Mouse (Mus musculus) lung, adult 18-20 months (tissue): ENCODE measurements around the gene Rft1.
A peak's percentile ranks its signal among the peaks of the same experiment; 100 is the strongest.

ENCODE experiments used
- DNase-seq, 2 experiments: peaks; one replicate each; pipeline ENCODE4 v3.0.0; 2022; ENCODE audit warnings: mixed read lengths in 2 of 2

The Rft1 gene

DNA sequence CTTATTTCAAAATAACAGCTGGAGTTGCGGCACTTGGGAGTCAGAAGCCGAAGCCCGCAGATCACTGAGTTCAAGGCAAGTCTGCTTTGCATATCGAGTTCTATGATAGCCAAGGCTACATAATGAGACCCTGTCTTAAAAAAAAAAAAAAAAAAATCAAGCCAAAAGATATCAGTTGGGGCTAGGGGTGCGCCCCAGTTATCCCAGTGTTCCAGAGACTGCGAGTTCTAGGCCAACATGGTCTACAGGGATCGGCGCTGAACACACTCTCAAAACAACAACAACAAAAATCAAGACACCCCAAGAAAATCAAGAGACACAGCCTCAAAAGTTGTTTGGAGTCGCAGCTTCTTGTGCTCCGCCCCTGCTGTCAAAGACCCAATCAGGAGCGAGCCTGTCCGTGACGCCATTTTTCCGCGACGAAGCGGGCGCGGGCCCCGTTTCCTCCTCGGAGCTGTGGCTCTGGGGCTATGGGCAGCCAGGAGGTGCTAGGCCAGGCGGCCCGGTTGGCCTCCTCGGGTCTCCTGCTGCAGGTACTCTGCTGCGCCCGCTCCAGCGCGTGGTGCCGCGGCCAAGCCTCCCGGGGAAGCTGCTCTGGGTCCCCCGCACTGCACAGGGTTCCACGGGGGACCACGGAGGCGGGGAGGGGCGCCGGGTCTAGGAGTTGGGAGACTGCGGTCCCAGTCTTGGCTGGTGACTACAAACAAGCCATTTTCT is at the start of gene Rft1:
Gene Rft1 (plus strand): TSS at position 418 of the 717 bp plus-strand sequence.
- peak; percentile 96 to 97 for DNase-seq

DNA sequence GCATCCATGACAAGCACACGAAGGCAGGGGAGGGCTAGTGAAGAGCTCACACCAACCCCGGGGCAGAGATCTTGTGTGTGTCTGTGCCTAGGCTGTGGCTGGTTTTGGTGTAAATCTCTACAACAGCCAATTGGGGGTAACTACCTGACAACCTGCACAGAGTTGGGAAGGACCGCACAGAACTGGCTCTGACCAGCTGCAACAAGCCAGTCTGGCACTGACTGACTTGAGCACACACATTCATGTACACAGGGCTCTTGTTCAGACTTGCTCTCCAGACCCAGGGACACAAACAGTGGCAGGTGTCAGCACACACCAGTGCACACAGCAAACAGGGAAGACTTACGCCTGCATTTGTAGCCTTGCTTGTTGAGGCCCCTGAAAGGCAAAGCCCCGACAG is 47.3 kb upstream of the Rft1 start:
- no peak for DNase-seq

DNA sequence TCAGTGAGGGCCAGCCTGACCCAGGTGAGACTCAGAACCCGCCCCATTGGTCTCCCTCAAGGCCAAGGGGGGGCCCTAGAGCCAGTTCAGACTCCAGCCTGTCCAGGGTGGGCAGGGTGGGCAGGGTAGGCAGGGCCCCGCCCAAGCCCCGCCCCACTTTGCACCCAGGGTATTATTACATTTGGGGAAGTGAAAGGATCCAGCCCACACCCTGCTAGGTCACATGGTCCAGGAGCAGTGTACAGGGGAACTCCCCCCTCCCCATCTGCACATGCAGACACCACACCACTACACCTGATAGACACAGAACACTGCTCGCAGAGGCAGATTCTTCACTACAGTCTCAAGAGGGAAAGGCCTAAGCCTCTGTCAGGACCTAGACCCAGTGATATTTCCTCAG is 46.5 kb upstream of the Rft1 start:
- DNase-seq, result no peak

DNA sequence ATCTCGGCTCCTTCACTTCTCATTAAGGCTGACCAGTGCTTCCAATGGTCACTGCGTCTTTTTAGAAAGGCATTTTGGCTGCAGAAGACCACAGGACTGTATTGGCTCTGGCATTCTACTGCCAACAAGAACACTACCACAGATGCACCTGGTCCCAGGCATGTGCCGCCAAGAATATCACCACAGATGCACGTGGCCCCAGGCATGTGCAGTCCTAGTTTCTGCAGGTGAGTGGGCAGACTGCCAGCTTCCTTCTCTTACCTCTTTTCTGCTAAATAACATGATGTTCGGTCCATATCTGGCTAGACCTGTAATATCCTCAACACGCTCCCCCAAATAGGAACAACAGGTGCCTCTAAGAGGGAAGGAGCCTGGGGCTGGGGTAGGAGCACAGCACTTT is 46.0 kb upstream of the Rft1 start:
- DNase-seq, result peak in 1 of 2 experiments; percentile 52

DNA sequence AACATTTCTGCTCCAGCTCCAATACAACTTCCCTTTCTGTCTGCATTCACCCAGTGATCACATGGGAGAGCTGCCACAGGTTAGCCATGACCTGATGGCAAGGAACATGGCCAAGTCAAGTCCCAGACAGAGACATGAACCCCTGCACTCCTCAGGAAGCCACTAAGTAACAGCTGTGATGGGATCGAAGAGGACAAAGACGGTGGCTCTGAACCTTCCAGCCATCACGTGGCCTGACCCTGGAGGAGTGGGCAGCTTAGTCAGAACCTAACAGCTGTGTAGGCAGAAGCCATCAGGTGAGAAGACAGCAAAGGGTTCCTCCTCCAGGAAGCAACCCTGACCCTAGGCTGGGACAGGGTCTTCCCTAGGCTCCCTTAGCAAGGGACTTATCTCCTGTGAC is 44.7 kb upstream of the Rft1 start:
- no peak for DNase-seq

DNA sequence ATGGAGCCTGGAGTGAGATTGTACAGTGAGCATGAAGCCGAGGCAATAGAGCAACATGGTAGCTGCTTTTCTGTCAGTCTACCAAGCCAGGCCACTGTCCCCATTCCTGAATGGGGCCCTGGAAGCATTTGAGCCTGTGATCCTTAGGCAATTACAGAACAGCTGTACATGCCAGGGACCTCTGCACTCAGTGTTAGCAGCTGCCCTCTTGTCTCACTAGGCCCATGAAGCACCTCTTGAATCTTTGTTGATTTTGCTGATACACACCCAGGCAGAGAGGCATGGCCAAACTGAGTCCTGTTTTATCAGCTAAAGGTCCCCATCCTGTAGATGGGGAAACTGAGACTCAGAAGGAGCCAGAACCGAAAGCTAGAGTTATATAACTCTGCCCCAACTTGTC is 43.9 kb upstream of the Rft1 start:
- DNase-seq, result peak; percentile 57 to 74

DNA sequence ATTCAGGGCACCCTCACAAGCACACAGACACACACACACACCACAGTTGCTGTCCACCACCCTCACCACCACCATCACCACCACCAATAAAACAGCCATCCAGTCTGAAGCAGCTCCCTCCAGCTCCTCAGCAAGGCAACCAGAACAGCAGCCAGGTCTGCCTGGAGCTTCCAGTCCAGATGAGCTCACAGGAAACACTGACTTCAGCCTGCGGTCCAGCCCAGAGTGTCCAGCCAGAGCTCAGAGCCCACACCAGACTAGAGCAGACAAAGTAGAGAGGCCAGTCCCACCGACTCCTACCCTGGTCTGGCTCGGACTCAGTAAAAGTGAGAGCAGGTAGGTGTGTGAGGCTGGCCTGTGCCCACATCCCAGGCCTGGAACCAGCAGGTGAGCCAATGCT is 43.2 kb upstream of the Rft1 start:
- no peak for DNase-seq

DNA sequence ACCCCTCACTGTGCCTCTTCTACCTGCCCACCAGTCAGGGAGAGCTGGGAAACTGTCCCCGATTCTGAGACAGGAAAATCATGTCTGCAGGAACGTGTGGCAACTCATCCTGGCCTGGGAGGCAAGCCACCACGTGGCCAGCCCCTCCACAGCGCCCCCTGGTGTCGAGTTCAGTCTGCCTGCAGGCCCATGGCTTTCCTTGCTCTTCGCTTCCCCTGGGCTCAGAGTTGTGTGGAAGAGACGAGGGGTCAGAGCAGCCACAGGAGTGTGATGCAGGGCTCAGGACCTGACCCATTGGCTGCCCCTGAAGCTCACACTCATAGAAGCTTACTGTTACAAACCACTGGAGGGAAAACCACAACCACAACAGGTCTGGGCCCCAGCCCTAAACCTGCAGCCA is 41.6 kb upstream of the Rft1 start:
- peak; percentile 78 to 82 for DNase-seq

DNA sequence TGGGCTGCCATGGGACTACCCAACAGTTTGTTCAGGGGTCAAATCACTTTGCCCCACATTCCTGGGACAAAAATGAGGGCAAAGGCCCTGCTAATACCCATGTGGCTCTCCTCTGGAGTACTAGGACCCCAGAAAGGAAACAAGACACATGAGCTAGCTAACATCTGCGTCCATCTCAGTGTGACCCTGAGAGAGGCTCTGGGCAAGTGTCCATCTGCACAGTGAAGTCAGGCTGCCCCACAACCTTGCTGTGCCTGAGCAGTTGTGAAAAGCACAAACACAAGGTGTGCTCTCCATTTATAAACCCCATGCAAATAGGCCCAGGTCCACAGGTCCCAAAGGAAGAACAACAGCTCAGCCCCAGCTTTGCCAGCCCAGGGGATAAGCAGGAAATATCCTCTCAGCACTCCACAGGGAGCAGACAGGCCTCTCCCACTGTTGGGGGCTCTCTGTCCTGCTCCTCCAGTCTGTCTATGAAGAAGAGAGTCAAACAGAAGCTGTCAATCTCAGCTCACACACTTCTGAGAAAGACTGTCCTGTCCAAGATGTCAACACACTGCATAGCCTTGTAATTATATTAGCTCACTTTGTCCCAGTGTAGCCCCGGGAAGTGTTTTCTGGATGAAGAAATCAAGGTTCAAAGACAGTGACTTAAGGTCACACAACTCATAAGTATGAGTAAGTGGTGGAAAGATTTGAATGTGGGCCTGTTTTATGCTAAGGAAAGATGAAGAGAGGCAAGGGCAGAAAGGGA is 41.0 kb upstream of the Rft1 start:
- DNase-seq, result no peak

DNA sequence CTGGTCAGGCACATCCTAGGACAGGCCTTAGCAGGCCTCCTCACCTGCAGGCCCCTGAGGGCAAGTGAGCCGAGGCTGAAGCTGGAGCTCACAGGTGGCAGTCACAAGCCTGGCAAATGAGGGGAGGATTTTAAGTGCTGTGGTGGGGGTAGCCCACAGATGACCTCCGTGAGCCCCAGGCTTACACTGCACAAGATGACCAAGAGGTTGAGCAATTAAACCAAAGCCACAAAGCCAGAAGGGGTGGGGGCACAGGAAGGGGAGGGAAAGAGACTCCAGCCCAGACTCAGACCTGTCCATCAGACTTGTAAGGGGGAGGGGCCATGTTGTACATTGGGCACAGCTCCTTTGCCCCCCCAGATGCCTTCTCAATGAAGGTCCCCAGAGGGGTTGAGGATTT is 37.4 kb upstream of the Rft1 start:
- no peak for DNase-seq

DNA sequence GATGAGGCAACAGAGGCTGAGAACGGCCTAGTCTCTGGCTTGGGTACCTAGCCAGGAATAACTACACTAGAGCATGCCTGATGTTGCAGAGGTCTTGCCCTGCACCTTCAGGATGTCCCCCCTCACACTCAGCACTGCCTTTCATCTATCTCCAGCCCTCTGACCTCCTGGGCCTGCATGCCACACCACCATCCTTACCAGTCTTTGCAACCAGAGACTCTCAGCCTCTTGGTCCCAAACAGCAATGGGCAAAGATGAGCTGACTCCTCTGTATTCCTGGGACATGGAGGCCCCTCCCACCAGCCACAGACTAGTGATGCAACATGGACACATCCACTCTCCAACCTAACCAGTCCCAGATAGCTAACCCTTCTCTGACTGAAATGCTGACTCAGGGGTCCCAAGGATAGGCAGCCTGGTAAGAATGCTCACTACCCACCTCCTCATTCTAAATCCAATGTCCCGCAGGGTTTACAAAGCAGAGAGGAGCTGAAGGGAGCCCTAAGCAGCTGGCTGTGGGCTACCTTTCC is 35.3 kb upstream of the Rft1 start:
- DNase-seq, result no peak

DNA sequence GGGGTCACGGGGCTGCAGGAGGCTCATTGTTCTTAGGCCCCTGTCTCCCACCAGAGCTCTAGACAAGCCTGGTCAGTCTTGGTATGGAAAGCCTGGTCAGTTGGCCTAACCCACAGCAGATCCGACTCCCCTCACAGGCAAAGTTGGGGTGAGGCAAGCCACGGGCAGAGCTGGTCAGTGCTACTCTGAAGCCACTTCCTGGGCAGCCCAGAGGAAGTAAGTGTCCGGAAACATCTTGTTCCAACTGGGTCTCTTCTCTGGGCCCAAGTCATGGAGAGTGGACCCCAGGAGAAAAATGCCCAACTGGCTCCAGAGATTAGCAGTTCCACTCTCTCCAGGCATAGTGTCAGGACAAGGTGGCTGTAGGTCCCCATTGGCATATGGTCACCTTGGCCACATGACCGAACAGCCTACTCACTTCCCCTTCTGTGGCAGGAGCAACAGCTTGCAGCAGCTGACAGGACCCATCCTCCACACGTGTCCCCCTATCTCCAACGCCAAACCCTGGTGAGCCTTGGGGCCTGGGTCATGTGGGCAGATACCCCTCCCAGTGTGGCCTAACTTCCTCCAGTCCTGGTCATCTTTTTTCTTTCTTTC is 34.1 kb upstream of the Rft1 start:
- DNase-seq, result peak in 1 of 2 experiments; percentile 55

DNA sequence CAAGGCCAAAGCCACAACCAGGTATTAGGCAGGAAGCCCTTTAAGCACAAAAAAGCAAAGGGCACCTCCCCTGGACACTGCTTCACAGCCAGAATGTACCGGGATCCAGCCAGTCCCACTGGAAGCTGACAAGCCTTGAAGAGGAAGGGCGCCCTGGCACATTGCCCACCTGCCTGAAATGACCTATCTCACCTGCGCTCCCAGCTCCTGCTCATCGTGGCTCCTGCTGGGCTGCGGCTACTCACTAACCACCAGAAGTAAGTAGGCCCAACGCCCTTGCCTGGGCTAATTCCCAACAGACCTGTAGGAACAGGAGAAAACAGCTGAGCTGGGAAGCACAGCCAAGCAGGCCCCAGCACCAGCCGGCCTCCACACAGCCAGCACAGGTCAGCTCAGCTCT is 32.0 kb upstream of the Rft1 start:
- DNase-seq, result peak; percentile 50 to 68

DNA sequence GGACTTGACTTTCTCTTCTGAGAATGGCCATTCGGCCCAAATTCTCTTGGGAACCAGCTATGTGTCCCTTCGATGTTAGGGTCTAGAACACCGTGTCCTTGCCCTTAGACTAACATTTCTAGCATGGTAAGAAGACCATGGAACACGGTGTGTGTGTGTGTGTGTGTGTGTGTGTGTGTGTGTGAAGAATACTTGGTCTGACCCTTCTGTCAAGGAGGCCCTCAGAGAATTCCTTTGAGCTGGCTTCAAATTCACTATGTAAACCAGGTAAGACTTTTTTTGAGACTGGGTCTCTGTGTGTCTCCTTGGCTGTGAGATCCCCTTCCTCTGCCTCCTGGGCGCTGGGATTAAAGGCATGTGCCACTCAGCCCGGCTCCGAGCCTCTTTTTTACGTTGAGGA is 31.6 kb upstream of the Rft1 start:
- no peak for DNase-seq

DNA sequence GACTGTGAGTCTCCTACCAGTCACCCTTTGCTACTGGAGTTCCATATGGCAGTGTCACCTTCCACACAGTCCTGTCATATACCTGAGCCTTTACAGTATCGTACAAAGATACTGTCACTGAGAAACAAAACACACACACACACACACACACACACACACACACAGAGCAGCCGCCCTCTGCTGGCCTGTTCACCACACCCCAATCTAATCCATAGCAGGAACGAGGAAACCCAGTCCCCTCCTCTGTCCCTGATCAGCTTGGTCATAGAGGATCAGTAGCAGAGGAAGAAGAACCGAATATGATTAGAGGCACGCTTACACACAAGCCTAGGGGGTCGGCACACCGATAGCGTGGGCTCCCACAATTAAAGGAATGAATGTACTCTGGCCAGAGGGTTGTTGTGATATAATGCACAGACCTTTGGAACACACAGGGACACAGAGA is 29.9 kb upstream of the Rft1 start:
- DNase-seq, result no peak

DNA sequence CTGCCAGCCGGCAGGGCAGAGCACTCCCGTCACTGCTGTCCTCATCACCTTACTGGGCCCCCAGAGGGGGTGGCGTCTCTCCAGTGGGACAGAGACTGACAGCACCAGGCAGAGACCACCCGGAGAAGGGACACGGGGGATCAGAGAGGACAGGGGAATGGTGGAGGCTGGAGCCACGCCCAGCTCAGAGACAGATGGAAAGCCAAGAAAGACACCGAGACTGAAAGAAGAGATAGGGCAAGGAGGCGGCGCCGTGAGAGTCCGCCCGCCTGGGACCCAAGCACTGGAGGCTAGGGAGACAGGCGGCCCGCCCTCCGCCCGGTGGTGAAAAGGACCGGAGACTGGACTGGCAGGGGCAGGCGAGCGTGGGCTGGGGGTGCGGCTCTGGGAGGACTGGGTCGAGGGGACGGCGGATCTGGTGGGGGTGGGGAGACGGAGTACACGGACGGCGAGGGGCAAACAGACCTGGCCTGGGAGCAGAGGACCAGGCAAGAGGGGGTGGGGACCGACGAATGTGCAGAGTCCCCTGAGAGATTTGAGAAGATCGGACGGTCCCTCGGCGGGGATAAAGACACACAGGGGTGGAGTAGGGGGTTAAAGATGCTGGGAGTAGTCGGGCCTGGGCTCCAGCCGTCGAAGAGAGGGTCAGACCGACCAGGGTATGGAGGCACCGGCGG is 28.9 kb upstream of the Rft1 start:
- peak in 1 of 2 experiments; percentile 68 for DNase-seq

DNA sequence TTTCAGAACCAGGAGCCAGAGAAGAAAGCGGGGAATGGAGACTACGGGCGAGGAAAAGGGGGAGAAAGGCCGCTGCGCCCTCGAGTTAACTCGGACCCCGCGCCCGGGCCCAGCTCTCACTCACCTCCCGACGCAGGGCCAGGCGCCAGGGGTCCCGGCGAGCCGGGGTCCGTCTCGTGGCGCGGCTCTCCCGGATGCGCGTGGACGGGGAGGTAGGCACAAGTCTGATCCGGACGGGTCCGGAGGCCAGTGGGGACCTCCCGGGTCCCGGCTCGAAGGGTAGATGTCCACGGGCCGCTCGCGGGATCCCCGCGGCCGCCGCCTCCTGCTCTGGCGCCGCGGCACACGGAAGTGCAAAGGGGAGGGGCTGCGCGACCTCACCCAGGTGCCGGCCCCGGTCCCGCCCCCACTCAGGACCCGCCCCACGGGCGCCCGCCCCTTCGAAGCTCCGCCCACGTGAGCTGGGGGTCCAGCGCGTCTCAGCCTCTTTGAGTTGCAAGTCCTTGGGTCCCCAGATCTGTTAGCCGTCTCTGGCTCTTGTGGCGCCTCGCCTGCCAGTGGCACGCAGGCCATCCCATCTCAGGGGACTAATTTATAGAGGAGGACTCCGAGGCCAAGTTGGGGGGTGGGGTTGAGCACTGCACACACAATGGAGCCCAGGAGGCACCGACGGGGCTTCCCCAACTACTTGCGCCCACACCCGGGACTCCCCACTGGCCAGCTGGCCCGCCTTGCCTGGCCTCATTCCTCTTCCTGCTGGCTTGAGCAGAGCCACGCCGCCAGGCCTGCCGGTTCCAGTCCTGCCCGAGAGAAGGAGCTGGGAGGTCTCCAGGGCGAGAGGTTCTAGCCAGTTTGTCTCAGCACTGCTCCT is 28.1 kb upstream of the Rft1 start, which contains the start of gene Prkcd:
Gene Prkcd (minus strand): TSS at position 355 of the 871 bp plus-strand sequence.
- DNase-seq, result peak; percentile 88 to 91

DNA sequence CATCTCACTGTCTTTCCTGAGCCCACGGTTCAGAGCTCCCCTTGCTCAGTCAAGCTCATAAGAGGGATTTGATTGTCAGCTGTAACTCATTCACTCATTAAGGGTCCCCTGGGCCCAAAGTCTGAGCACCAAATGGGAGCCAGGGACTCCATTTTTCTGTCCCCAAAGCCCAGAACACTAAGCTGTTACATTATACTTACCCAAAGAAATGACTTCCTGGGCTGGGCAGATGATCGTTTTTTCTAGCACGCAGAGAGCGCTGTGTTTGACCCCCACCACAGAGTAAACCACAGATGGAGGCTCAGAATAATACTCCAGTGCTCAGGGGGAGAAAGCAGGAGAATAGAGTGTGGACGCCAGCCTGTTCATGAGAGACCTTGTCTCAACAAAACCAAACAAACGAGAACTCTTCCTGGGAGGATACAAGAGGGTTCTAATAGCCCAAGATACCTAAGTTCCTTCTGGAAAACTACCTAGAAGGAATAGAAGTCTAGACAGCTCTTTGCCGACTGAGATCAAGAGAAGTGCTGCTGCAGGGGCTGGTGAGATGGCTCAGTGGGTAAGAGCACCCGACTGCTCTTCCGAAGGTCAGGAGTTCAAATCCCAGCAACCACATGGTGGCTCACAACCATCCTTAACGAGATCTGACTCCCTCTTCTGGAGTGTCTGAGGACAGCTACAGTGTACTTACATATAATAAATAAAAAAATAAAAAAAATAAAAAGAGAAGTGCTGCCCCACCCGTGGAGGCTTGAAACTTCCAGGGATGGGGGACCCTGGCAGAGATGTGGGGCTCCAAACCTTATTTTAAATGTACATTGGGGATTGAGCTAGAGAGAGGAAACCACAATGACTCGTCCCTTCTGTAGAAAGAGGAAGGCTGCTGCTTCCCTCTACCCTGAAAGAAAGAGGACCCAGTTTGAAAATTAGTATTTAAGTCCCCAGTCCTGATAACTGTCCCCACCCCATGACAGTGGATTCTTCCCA is 27.1 kb upstream of the Rft1 start:
- no peak for DNase-seq

DNA sequence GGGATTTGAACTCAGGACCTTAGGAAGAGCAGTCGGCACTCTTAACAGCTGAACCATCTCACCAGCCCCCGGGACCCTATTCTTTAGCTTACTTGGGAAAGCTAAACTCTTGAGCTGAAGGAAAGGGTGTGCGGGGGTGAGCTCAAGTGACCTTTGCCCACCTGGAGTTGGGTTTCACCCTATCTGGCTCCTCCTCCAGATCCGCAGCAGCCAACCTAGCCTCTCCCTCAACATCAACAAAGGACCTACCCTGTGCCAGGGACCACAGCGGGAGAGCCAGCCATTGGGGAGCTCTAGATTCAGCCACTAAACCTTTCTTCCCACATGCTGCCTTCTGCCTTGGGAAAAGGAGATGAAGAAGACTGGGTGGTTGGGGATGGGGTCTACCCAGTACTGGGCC is 25.9 kb upstream of the Rft1 start:
- no peak for DNase-seq

DNA sequence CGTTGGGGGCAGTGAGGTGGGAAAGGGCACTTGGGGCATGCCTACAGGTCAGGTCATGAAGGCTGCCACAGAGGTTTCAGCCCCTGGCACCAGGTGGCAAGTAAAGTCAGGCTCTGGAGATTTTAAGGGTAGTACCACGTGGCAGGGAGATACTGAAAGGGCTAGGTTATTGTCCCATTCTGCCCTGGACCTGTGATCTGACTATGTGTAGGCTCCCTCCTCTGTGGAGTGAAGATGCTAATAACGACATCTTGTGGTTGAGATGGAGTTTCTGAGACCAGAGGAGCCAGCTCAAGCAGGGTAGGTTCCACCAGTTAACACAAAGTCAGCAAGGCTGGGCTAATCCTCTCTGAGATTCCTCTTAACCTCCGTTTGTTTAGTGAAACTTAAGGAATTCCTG is 24.3 kb upstream of the Rft1 start:
- DNase-seq, result no peak
